Mouse (Mus musculus): ENCODE data around the gene Snx29. TPM values are rescaled to one million over a fixed set of nuclear protein-coding genes. Genes with fewer than 3 reads are reported as not detected.

Snx29 gene
- polyA plus RNA-seq, 1 experiment from 2014 or later = 15.3 TPM

DNA sequence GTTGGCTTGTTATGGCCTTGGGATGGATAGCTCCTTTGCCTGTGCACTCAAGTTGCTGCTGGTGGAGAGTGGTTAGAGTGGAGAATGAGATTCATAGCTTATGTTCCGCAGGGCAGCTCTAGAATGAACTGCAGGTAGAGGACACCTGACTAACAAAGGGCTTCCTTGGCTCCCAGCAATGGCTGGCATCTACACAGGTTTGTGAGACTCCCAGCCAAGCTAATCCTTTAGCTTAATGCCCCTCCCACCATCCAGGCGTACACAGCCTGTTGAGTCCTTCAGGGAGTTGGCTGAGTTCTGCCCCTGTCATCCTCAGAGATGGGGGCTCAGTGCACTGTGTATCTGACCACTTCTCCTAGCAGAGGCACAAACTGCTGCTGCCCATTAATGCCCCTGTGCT is 148.5 kb downstream of the Snx29 start:
- 85% methylated on average over 2 of the region's 2 CpGs for WGBS
- Histone ChIP-seq H3K4me2 (replicated peaks; ENCODE audit: low read depth, low read length) (no peak overlapping the region), H3K9me3 (ENCODE audit: control insufficient read depth, low read length) (no peaks in the 10 kb centered on the region), H3K4me3 (ENCODE audit: low read depth, low read length) (no peak overlapping the region), H3K4me1 (replicated peaks; ENCODE audit: control insufficient read depth, insufficient read depth, low read length) (no peaks in the 10 kb centered on the region), H3K27me3 (ENCODE audit: control insufficient read depth, insufficient read depth, low read length) (no peaks in the 10 kb centered on the region), H3K36me3 (ENCODE audit: control insufficient read depth, insufficient read depth, low read length) (no peaks in the 10 kb centered on the region), H3K27ac (ENCODE audit: low read depth, low read length) (no peak overlapping the region), H3K9ac (ENCODE audit: low read depth, low read length) (no peak overlapping the region)
- ATAC-seq (ENCODE audit: low FRiP score) (no peak), DNase-seq (ENCODE audit: low spot score) (no peak)

DNA sequence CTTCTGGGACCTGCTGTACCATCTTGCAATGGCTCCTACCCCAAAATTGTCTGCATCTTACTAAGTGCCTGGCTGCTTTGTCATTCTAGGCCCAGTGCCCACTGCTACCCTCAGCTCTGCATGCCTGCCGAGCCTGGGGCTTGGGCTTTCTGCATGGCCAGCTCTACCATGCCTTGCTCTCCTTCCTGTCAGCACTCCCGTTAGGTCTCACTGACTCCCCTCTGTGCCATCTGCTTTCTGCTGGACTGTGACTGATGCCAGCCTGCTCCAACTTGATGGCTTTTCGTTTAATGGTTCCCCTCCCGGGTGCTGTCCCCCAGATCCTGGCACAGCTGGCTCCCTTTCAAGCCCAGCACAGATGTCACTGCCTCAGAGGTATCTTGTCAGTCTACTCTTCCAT is 150.1 kb downstream of the Snx29 start:
- Histone ChIP-seq H3K27me3 (ENCODE audit: control insufficient read depth, insufficient read depth, low read length) (no peaks in the 10 kb centered on the region), H3K4me3 (ENCODE audit: low read depth, low read length) (no peak overlapping the region), H3K4me1 (replicated peaks; ENCODE audit: control insufficient read depth, insufficient read depth, low read length) (no peaks in the 10 kb centered on the region), H3K27ac (ENCODE audit: low read depth, low read length) (no peak overlapping the region), H3K9me3 (ENCODE audit: control insufficient read depth, low read length) (no peaks in the 10 kb centered on the region), H3K9ac (ENCODE audit: low read depth, low read length) (no peak overlapping the region), H3K36me3 (ENCODE audit: control insufficient read depth, insufficient read depth, low read length) (no peaks in the 10 kb centered on the region), H3K4me2 (replicated peaks; ENCODE audit: low read depth, low read length) (no peak overlapping the region)
- ATAC-seq (ENCODE audit: low FRiP score) (no peak), DNase-seq (ENCODE audit: low spot score) (no peak)
- 92% methylated on average over 4 of the region's 4 CpGs for WGBS

DNA sequence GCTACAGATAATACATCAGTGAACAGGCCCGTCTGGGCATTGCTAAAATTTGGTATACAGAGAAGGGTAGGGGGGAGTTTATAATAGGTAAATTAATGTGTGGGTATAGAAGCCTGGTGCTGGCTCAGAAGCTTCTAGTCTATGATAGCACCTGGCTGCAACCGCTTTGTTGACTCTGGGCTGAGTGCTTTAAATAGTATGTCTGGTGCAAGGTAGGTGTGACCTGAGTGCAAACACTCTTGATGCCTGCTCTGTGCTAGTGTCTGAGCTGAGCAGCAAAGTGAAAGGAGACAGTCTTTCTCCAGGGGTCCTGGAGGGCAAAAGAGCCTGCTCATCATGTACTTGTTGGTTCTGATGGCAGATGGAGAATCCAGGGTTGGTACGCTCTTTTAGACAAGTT is 150.8 kb downstream of the Snx29 start:
- H3K4me2 ChIP-seq (replicated peaks; ENCODE audit: low read depth, low read length) = no peak overlapping the region
- no peak overlapping the region for H3K9ac ChIP-seq (ENCODE audit: low read depth, low read length)
- H3K36me3 ChIP-seq (ENCODE audit: control insufficient read depth, insufficient read depth, low read length) = no peaks in the 10 kb centered on the region
- DNase-seq (ENCODE audit: low spot score) (no peak), ATAC-seq (ENCODE audit: low FRiP score) (no peak)
- no peaks in the 10 kb centered on the region for H3K4me1 ChIP-seq (replicated peaks; ENCODE audit: control insufficient read depth, insufficient read depth, low read length)
- no peaks in the 10 kb centered on the region for H3K9me3 ChIP-seq (ENCODE audit: control insufficient read depth, low read length)
- WGBS = 91% methylated on average over 3 of the region's 3 CpGs
- H3K4me3 ChIP-seq (ENCODE audit: low read depth, low read length) = no peak overlapping the region
- no peak overlapping the region for H3K27ac ChIP-seq (ENCODE audit: low read depth, low read length)
- no peaks in the 10 kb centered on the region for H3K27me3 ChIP-seq (ENCODE audit: control insufficient read depth, insufficient read depth, low read length)

DNA sequence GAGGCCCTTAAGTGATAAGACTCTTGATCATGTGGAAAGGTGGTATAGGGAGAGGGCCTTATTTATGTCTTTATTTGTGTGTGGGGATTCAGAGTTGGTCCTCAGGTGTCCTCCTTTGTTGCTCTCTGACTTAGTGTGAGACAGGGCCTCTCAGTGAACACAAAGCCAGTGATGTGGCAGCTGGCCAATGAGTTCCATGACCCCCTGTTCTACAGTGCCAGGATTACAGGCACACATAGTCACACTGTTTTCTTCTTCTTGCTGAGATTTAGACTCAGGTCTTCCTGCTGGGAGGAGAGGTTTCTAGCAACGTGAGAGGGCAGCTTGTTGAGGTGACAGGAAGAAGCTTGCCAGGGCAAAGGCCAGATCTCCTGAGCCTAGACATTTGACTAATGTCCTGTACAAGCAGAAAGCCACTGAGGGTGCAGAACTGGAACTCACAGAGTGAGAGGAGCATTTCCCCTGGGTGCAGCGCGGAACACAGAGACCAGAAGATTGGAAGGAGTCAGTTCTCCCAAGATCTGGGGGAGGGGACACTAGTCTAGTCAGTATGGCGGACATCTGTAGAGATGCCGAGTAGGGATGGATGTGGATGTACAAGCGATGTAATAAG is 151.3 kb downstream of the Snx29 start:
- Histone ChIP-seq H3K4me2 (replicated peaks; ENCODE audit: low read depth, low read length) (no peak overlapping the region), H3K27me3 (ENCODE audit: control insufficient read depth, insufficient read depth, low read length) (no peaks in the 10 kb centered on the region), H3K4me3 (ENCODE audit: low read depth, low read length) (no peak overlapping the region), H3K9me3 (ENCODE audit: control insufficient read depth, low read length) (no peaks in the 10 kb centered on the region), H3K36me3 (ENCODE audit: control insufficient read depth, insufficient read depth, low read length) (no peaks in the 10 kb centered on the region), H3K27ac (ENCODE audit: low read depth, low read length) (no peak overlapping the region), H3K9ac (ENCODE audit: low read depth, low read length) (no peak overlapping the region), H3K4me1 (replicated peaks; ENCODE audit: control insufficient read depth, insufficient read depth, low read length) (no peaks in the 10 kb centered on the region)
- WGBS = 83% methylated on average over 6 of the region's 6 CpGs
- DNase-seq (ENCODE audit: low spot score) (no peak), ATAC-seq (ENCODE audit: low FRiP score) (no peak)

DNA sequence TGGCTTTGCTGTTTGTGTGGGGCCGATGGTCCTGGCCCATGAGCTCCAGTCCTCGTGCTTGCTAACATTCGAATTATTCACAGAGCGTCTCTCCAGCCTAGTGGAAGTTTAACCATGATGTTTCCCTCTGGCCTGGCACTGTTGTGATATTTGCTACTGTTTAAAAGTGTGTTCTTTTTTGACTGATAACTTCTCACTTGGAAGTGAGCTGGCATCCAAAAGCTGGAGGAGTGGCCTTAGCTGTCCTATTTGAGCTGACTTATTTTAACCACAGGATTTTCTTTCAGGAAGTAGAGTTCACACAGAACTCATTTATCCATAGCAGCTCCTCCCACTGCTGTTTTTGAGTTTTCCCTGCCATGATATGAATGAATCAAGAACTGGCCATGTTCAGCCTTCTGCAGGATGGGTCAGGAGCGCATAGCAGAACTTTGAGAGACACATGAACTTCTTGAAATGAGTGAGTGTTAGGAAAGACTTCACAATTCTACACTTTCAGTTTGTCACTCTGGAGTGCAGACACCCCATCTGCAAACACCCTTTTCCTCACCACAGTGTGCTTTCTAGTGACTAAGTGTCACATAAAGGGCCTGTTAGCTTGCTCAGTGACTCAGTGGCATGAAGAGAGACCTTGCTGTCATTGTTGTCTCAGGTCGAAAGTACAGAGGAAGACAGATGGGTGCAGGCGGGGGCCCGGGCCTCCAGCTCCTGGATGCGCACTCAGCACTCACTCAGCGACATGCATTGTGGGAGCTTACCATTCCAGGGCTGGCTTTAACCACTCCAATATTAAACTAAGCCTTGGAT is 152.6 kb downstream of the Snx29 start:
- WGBS = 72% methylated on average over 10 of the region's 10 CpGs
- Histone ChIP-seq H3K27ac (ENCODE audit: low read depth, low read length) (no peak overlapping the region), H3K9ac (ENCODE audit: low read depth, low read length) (no peak overlapping the region), H3K4me2 (replicated peaks; ENCODE audit: low read depth, low read length) (no peak overlapping the region), H3K36me3 (ENCODE audit: control insufficient read depth, insufficient read depth, low read length) (no peaks in the 10 kb centered on the region), H3K4me1 (replicated peaks; ENCODE audit: control insufficient read depth, insufficient read depth, low read length) (no peaks in the 10 kb centered on the region), H3K27me3 (ENCODE audit: control insufficient read depth, insufficient read depth, low read length) (no peaks in the 10 kb centered on the region), H3K9me3 (ENCODE audit: control insufficient read depth, low read length) (no peaks in the 10 kb centered on the region), H3K4me3 (ENCODE audit: low read depth, low read length) (no peak overlapping the region)
- DNase-seq (ENCODE audit: low spot score) (no peak), ATAC-seq (ENCODE audit: low FRiP score) (no peak)

DNA sequence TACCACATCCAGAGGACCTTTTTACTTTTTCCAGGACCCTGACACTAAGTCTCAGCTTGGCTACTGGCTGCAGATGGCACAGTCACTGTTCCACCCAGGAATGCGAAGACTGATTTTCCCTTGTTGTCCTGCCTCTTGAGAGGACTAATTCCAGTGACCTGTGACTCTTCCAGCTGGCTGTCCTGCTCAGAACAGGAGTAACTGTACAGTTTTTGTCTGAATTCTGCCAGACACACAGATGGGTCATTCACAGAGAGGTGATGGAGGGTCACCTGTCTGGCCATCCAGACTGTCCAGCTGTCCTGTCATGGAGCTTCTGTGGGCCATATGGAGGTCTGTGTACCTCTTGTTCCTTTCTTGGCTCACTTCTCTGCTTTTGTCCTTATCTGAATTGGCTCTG is 153.6 kb downstream of the Snx29 start:
- Histone ChIP-seq H3K9me3 (ENCODE audit: control insufficient read depth, low read length) (no peaks in the 10 kb centered on the region), H3K27ac (ENCODE audit: low read depth, low read length) (no peak overlapping the region), H3K36me3 (ENCODE audit: control insufficient read depth, insufficient read depth, low read length) (no peaks in the 10 kb centered on the region), H3K4me3 (ENCODE audit: low read depth, low read length) (no peak overlapping the region), H3K9ac (ENCODE audit: low read depth, low read length) (no peak overlapping the region), H3K4me2 (replicated peaks; ENCODE audit: low read depth, low read length) (no peak overlapping the region), H3K4me1 (replicated peaks; ENCODE audit: control insufficient read depth, insufficient read depth, low read length) (no peaks in the 10 kb centered on the region), H3K27me3 (ENCODE audit: control insufficient read depth, insufficient read depth, low read length) (no peaks in the 10 kb centered on the region)
- WGBS = 89% methylated on average over 1 of the region's 1 CpGs
- no peak for DNase-seq (ENCODE audit: low spot score)
- ATAC-seq (ENCODE audit: low FRiP score) = no peak

DNA sequence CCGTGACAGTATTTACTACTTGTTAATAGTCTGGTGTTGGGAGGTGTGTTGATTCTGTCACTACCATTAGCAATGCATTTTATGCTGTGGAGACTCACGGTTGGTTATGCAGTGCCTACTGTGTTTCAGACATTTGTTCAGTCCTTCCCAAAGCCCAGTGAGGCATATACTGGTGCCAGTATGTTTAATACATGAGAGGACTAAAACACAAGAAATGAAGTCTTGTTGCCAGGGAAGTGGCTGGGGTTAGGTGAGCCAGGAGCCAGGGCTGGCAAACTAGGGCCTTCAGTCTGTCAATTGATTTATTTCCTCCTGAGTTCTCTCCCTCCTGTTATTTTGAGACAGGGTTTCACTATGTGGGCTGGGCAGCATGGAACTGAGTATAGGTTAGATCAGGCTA is 154.3 kb downstream of the Snx29 start:
- Histone ChIP-seq H3K27ac (ENCODE audit: low read depth, low read length) (no peak overlapping the region), H3K27me3 (ENCODE audit: control insufficient read depth, insufficient read depth, low read length) (no peaks in the 10 kb centered on the region), H3K4me3 (ENCODE audit: low read depth, low read length) (no peak overlapping the region), H3K9me3 (ENCODE audit: control insufficient read depth, low read length) (no peaks in the 10 kb centered on the region), H3K4me2 (replicated peaks; ENCODE audit: low read depth, low read length) (no peak overlapping the region), H3K36me3 (ENCODE audit: control insufficient read depth, insufficient read depth, low read length) (no peaks in the 10 kb centered on the region), H3K9ac (ENCODE audit: low read depth, low read length) (no peak overlapping the region), H3K4me1 (replicated peaks; ENCODE audit: control insufficient read depth, insufficient read depth, low read length) (no peaks in the 10 kb centered on the region)
- DNase-seq (ENCODE audit: low spot score) (no peak), ATAC-seq (ENCODE audit: low FRiP score) (no peak)
- 90% methylated on average over 2 of the region's 2 CpGs for WGBS

DNA sequence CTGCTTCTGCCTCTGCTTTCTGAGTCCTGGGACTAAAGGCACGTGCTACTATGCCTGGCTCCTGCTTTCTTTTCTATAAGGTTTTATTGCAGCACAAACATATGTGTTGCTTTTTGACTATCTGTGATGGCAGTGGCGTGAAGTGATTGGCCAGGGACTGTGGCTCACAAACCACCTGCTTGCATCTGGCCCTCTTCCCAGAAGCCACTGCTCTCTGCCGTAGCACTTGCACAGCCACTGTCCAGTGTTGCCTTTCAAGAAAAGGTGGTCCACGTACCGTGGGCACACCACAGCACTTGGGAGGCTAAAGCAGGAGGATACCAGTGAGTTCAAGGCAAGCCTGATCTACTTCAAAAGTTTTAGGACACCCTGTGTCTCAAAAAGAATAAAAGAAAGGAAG is 154.9 kb downstream of the Snx29 start:
- no peaks in the 10 kb centered on the region for H3K36me3 ChIP-seq (ENCODE audit: control insufficient read depth, insufficient read depth, low read length)
- no peak overlapping the region for H3K27ac ChIP-seq (ENCODE audit: low read depth, low read length)
- no peak for ATAC-seq (ENCODE audit: low FRiP score)
- H3K4me1 ChIP-seq (replicated peaks; ENCODE audit: control insufficient read depth, insufficient read depth, low read length) = no peaks in the 10 kb centered on the region
- H3K4me3 ChIP-seq (ENCODE audit: low read depth, low read length) = no peak overlapping the region
- no peaks in the 10 kb centered on the region for H3K27me3 ChIP-seq (ENCODE audit: control insufficient read depth, insufficient read depth, low read length)
- H3K4me2 ChIP-seq (replicated peaks; ENCODE audit: low read depth, low read length) = no peak overlapping the region
- WGBS = 93% methylated on average over 5 of the region's 5 CpGs
- H3K9ac ChIP-seq (ENCODE audit: low read depth, low read length) = no peak overlapping the region
- no peak for DNase-seq (ENCODE audit: low spot score)
- H3K9me3 ChIP-seq (ENCODE audit: control insufficient read depth, low read length) = no peaks in the 10 kb centered on the region

DNA sequence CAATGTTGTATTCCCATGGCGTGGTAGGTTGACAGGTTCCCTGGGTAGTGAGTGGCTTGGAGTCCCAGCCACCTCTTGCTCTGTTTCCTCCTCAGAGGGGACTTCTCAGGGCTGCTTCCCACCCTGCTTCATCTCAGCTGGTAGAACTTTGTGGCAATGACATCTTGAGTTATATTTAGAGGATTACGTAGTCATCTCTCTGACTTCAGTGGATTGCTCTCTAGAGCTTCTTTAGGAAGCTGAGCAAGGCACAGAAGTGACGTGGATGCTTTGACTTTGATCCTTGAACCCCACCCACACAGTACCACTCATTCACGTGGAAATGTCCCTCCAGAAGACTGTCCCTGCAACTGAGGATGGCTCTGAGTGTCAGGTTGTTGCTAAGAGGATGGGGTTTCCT is 156.9 kb downstream of the Snx29 start:
- Histone ChIP-seq H3K9ac (ENCODE audit: low read depth, low read length) (no peak overlapping the region), H3K9me3 (ENCODE audit: control insufficient read depth, low read length) (no peaks in the 10 kb centered on the region), H3K4me2 (replicated peaks; ENCODE audit: low read depth, low read length) (no peak overlapping the region), H3K27me3 (ENCODE audit: control insufficient read depth, insufficient read depth, low read length) (no peaks in the 10 kb centered on the region), H3K4me1 (replicated peaks; ENCODE audit: control insufficient read depth, insufficient read depth, low read length) (no peaks in the 10 kb centered on the region), H3K4me3 (ENCODE audit: low read depth, low read length) (no peak overlapping the region), H3K27ac (ENCODE audit: low read depth, low read length) (no peak overlapping the region), H3K36me3 (ENCODE audit: control insufficient read depth, insufficient read depth, low read length) (no peaks in the 10 kb centered on the region)
- WGBS = 88% methylated on average over 4 of the region's 4 CpGs
- no peak for DNase-seq (ENCODE audit: low spot score)
- ATAC-seq (ENCODE audit: low FRiP score) = no peak

Data from hindbrain, embryonic 11.5 days (tissue).